Mouse (Mus musculus): ENCODE measurements at regions not wholly inside any gene's neighbourhood (a gene's known extent, or its start where the extent isn't known, plus 50 kb on each side); places are given as distances from the start of the nearest gene placed in this dataset.

- DNase-seq (ENCODE audit: low read depth): no peak
- TF ChIP-seq POLR2A (IDR thresholded peaks at IDR 0.05; ENCODE audit: borderline replicate concordance, extremely low read depth, insufficient read depth, insufficient read length, poor library complexity, severe bottlenecking) (no peak), CTCF (IDR thresholded peaks at IDR 0.05; ENCODE audit: borderline replicate concordance, extremely low read depth, insufficient read depth, insufficient read length) (no peak)
These were observed 165.7 kb upstream of the 4930447F04Rik start for GRCm38 (mm10) chrX:66469442-66470311.

GRCm38 (mm10) chrX:66464985-66465384 lies 161.0 kb upstream of the 4930447F04Rik start:
- no peak for TF ChIP-seq CTCF (IDR thresholded peaks at IDR 0.05; ENCODE audit: borderline replicate concordance, extremely low read depth, insufficient read depth, insufficient read length)
- no peak for TF ChIP-seq POLR2A (IDR thresholded peaks at IDR 0.05; ENCODE audit: borderline replicate concordance, extremely low read depth, insufficient read depth, insufficient read length, poor library complexity, severe bottlenecking)

GRCm38 (mm10) chrX:66461459-66462001 lies 157.5 kb upstream of the 4930447F04Rik start:
- TF ChIP-seq POLR2A (IDR thresholded peaks at IDR 0.05; ENCODE audit: borderline replicate concordance, extremely low read depth, insufficient read depth, insufficient read length, poor library complexity, severe bottlenecking) (no peak), CTCF (IDR thresholded peaks at IDR 0.05; ENCODE audit: borderline replicate concordance, extremely low read depth, insufficient read depth, insufficient read length) (no peak)
- DNase-seq (ENCODE audit: low read depth): peak; percentile 62

More at GRCm38 (mm10) chrX:66464985-66465384, 161.0 kb upstream of the 4930447F04Rik start:
- peak; percentile 35 for DNase-seq (ENCODE audit: low read depth)
